Mouse (Mus musculus) heart, embryonic 14.5 days (tissue): ENCODE results near the gene Akt2. TPM values are rescaled to one million over a fixed set of nuclear protein-coding genes. Genes with fewer than 3 reads are reported as not detected.

Source experiments
- ATAC-seq: fragments of 200-750 bp; cut with Nextera tagmentation; 2 replicates; pipeline ENCODE4 v1.8.0; 2017; ENCODE audit warnings: low read depth, moderate TSS enrichment; ENCODE audit not compliant: insufficient number of reproducible peaks, insufficient read depth, low FRiP score
- H3K27ac ChIP-seq, 2 experiments: fragments of 200-500 bp in 1 of 2; fragments of 300-500 bp in 1 of 2; sonication (generic) in 1 of 2; replicated peaks in 1 of 2; 2 replicates each; pipeline ENCODE4 v1.5.1; 2012 to 2014; ENCODE audit warnings: low read depth in 2 of 2, low read length in 2 of 2, control low read depth in 1 of 2, mild to moderate bottlenecking in 1 of 2, mixed read lengths in 1 of 2; ENCODE audit not compliant: control insufficient read depth in 1 of 2, insufficient read depth in 1 of 2
- H3K27me3 ChIP-seq: fragments of 300-500 bp; sonication (generic); 2 replicates; pipeline ENCODE4 v1.6.1; 2014; ENCODE audit warnings: mild to moderate bottlenecking, low read length, control low read depth; ENCODE audit not compliant: control insufficient read depth, insufficient read depth
- H3K36me3 ChIP-seq: fragments of 300-500 bp; sonication (generic); 2 replicates; pipeline ENCODE4 v1.6.1; 2014; ENCODE audit warnings: mild to moderate bottlenecking, control low read depth, low read length, mixed read lengths; ENCODE audit not compliant: control insufficient read depth, insufficient read depth
- H3K4me1 ChIP-seq, 2 experiments: fragments of 200-500 bp in 1 of 2; fragments of 300-500 bp in 1 of 2; sonication (generic) in 1 of 2; 2 replicates each; pipeline ENCODE4 v1.6.1; 2012 to 2014; ENCODE audit warnings: low read length in 2 of 2, control low read depth in 1 of 2, mixed read lengths in 1 of 2; ENCODE audit not compliant: control insufficient read depth in 2 of 2, insufficient read depth in 2 of 2
- H3K4me2 ChIP-seq: fragments of 300-500 bp; sonication (generic); 2 replicates; pipeline ENCODE4 v1.6.1; 2014; ENCODE audit warnings: mild to moderate bottlenecking, low read length
- H3K4me3 ChIP-seq, 2 experiments: fragments of 200-500 bp in 1 of 2; fragments of 300-500 bp in 1 of 2; sonication (generic) in 1 of 2; 2 replicates each; pipeline ENCODE4 v1.5.1; 2012 to 2014; ENCODE audit warnings: low read length in 2 of 2, mild to moderate bottlenecking in 2 of 2, control low read depth in 1 of 2, low read depth in 1 of 2, moderate library complexity in 1 of 2; ENCODE audit not compliant: control insufficient read depth in 1 of 2, insufficient read depth in 1 of 2
- H3K9ac ChIP-seq: fragments of 300-500 bp; sonication (generic); 2 replicates; pipeline ENCODE4 v1.6.1; 2014; ENCODE audit warnings: mild to moderate bottlenecking, low read length
- H3K9me3 ChIP-seq: fragments of 300-500 bp; sonication (generic); 2 replicates; pipeline ENCODE4 v1.6.1; 2016; ENCODE audit warnings: low read length, control low read depth; ENCODE audit not compliant: control insufficient read depth
- WGBS: fragments of 180-500 bp; shearing (Covaris S2); extraction: QIAGEN DNeasy Blood & Tissue Kit; methylation state at CpG from one replicate; pipeline ENCODE4 v1.1.7; 2014; 5-methylcytosine and 5-hydroxymethylcytosine counted together
- polyA plus RNA-seq: library from polyadenylated mRNA; unstranded; fragments of >200 nt; fragmentation: Nextera tagmentation; extraction: Ambion mirVana; gene quantifications from 2 replicates; pipeline ENCODE4 v1.2.1, GENCODE M21; 2014

Akt2 gene
- polyA plus RNA-seq, 1 experiment from 2014 or later = 76.0 TPM

DNA sequence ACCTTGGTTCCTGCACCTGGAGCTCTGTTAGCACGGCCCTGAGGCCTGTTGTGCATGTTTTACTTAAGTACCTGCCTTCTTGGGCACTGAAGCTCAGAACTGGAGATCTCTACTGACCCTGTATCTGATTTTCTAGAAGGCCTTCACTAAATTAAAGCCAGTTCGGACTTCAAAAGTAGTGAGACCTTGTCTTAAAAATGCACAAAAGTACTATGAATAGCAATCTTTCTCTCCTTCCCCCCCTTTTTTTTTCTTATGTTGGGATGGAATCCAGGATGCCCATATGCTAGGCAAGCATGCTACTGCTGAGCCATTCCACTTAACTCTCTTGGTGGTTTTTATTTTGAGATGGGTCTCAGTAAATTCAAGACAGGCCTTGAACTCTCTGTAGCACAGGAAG, 10.8 kb downstream of the Akt2 start:
- Histone ChIP-seq H3K9ac (no peak overlapping the region), H3K9me3 (no peaks in the 10 kb centered on the region), H3K36me3 (no peaks in the 10 kb centered on the region), H3K4me2 (no peak overlapping the region), H3K27me3 (no peaks in the 10 kb centered on the region), H3K27ac (no peak overlapping the region), H3K4me3 (no peak overlapping the region), H3K4me1 (peaks cover 56 to 82% of the 10 kb centered on the region in 2 experiments)
- ATAC-seq = no peak
- WGBS = 82% methylated on average over 2 of the region's 2 CpGs

DNA sequence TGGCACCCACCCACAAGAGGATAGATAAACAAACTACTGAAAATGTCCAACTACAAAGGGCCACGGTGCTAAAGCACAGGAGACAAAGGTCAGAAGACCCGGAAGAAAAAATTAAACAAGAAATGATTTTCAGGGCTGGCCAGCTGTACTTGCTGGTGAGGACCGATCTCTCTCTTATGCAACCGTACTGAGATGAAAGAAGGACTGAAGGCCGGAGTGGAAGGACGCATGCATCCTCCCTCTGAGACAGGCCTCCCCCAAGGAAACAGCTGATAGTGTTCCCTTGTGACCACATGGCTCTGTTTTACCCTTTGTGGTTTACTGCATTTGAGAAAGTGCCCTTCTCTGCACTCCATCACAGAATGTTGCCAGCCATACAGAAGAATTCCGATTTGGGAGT, 11.5 kb downstream of the Akt2 start:
- ATAC-seq = no peak
- H3K4me1 ChIP-seq = peaks cover 56 to 82% of the 10 kb centered on the region in 2 experiments
- no peaks in the 10 kb centered on the region for H3K9me3 ChIP-seq
- H3K9ac ChIP-seq = no peak overlapping the region
- 65% methylated on average over 7 of the region's 7 CpGs for whole genome bisulfite sequencing
- no peaks in the 10 kb centered on the region for H3K27me3 ChIP-seq
- no peaks in the 10 kb centered on the region for H3K36me3 ChIP-seq
- no peak overlapping the region for H3K27ac ChIP-seq
- H3K4me3 ChIP-seq = no peak overlapping the region
- no peak overlapping the region for H3K4me2 ChIP-seq

DNA sequence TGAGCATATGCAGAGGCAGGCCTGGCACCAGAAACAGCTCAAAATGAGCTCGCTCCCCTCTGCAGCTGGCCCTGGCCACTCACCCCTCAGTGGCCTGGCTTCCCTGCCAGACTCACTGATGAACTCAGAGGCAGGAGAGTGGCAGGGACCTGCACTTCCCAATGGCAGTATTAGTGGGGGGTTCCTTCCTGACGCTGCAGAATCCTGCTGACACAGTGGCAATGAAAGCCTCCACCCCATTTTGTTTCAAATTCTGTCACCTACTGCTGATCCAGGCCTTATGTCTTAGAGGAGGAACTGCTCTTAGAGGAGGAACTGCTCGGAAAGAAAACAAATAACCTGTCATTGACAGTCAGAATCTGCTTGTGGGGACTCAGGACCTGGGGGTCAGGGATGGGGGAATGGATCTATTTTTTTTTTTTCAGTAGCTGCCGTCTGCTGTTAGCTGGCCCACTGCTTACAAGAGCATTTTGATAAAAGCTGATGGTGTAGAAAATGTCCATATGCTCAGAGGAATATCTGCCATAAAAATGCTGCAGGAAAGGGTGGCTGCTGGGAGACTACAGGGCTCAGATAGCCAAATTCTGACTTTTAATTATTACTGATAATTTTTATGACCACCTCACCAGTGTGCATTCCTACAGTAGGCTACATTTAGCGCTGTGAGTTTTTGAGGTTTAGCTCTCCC, 13.5 kb downstream of the Akt2 start:
- Histone ChIP-seq H3K27ac (peak overlapping the region; percentile 53 to 56), H3K36me3 (peaks cover 13% of the 10 kb centered on the region), H3K4me2 (no peak overlapping the region; the same call in 1 of the 2 replicates), H3K4me3 (no peak overlapping the region), H3K9me3 (no peaks in the 10 kb centered on the region), H3K9ac (peak overlapping the region; percentile 52), H3K27me3 (no peaks in the 10 kb centered on the region), H3K4me1 (peaks cover 66 to 91% of the 10 kb centered on the region in 2 experiments)
- WGBS = 44% methylated on average over 5 of the region's 5 CpGs
- no peak for ATAC-seq

DNA sequence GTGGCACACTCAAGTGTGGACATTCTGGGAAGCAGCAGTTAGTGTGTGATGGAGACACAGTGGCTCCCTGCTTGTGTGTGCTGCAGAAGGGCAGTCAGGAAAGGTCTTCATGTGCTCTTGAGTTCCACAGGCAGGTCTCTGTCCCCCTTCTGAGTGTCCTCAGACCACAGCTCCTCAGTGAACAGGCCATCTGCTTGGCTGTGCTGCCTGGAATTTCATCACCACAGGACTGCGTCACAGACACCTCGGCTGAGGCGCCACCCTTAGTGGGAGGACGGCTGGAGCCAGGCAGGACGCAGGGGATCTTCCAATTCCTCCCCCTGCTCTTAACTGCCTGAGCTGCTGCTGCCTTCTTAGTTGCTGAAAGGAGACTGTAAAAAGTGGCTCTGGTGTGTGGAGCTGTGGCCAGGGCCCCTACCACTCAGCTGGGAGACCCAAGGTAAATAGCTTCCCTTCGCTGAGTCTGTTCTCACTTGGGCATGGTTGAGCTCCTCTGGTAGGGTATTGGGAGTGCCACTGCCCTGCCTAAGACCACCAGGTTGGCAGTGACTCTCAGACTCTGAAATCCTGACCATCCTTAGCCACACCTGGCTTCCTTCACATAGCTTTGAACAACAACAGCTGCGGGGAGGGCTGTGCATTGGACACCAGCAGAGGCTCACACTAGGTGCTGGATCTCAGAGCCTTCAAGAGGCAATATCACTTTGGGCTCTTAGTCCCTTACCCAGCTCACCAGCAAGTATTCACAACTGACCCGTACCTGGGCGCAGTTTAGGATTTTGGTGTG, 14.3 kb downstream of the Akt2 start:
- H3K4me3 ChIP-seq = no peak overlapping the region
- ATAC-seq = peak; percentile 59; the same call in 1 of the 2 replicates
- H3K4me2 ChIP-seq = peak overlapping the region; percentile 11
- peaks cover 60 to 85% of the 10 kb centered on the region in 2 experiments for H3K4me1 ChIP-seq
- no peaks in the 10 kb centered on the region for H3K27me3 ChIP-seq
- peak overlapping the region; percentile 53 to 76 for H3K27ac ChIP-seq
- WGBS = 42% methylated on average over 9 of the region's 9 CpGs
- H3K9me3 ChIP-seq = no peaks in the 10 kb centered on the region
- H3K9ac ChIP-seq = peak overlapping the region; percentile 52; the same call in 1 of the 2 replicates
- peaks cover 19% of the 10 kb centered on the region for H3K36me3 ChIP-seq

DNA sequence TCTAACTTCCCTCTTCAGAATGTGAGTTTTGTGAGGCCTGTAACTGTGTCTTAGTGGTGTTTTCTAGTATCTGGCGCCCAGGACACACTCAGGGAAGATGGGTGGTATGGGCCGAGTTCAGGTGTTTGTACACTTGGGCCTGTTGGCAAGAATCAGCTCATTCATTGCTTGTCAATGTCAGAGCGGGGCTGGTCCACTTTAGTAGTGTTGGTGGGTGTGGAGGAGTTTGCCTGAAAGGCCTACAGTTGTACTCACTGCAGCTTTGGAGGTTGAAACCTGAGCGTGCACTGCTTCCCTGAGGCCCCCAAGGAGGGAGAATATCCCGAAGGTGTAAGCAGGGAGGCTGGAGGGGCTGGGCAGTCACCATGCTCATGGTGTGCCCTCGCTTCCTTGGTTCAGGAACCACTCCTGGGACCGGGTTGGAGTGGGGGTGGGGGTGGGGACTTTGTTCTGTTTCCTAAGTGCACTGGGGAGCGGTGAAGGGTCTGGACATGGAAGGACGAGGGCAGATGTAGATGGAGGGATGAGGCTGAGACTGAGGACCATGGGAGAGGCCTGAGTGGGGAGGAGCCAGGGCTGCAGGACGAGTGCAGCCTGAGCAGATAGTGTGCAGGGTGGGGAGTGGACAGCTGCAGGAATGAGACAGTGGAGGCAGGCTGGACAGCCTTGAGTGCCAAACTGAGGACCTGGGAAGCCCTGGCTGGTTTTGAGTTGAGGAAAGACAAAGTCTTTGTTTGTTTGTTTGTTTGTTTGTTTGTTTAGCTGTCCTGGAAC, 15.3 kb downstream of the Akt2 start:
- peaks cover 54 to 76% of the 10 kb centered on the region in 2 experiments for H3K4me1 ChIP-seq
- ATAC-seq = no peak; the same call in 1 of the 2 replicates
- peak overlapping the region; percentile 2; the same call in 1 of the 2 replicates for H3K9ac ChIP-seq

DNA sequence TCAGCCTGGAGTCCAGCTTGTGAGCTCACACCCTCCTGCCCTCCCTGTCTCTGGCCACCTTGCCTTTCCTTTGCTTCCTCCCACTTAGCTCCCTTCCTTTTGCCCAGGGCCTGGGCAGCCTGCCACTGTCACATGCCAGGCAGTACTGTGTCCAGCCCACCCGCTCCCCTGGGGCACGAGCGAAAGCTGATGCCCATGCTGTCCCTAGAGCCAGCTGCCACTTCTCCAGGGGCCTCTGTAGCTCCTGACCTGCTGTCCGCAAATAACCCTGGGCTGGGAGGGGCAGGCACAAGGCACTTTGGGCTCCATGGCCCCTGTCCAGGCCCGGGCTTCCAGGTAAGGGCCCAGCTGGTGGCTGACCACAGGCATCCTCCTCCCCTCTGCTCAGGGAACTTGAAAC, 16.2 kb downstream of the Akt2 start:
- peak; percentile 37; the same call in 1 of the 2 replicates for ATAC-seq
- Histone ChIP-seq H3K4me1 (peaks cover 51 to 71% of the 10 kb centered on the region in 2 experiments), H3K9ac (peak overlapping the region; percentile 45), H3K27me3 (no peaks in the 10 kb centered on the region), H3K27ac (peak overlapping the region in 1 of 2 experiments; percentile 62; a peak in 2 of 4 replicates), H3K4me2 (0 out of 2 replicates have a peak overlapping the region, but pooled peaks have one; percentile 8), H3K9me3 (no peaks in the 10 kb centered on the region), H3K4me3 (no peak overlapping the region), H3K36me3 (peaks cover 22% of the 10 kb centered on the region)
- 32% methylated on average over 5 of the region's 5 CpGs for WGBS

More for the DNA sequence above, 15.3 kb downstream of the Akt2 start:
- 56% methylated on average over 10 of the region's 10 CpGs for WGBS
- H3K4me2 ChIP-seq = no peak overlapping the region
- no peak overlapping the region for H3K4me3 ChIP-seq
- peak overlapping the region in 1 of 2 experiments; percentile 62; a peak in 3 of 4 replicates for H3K27ac ChIP-seq
- H3K9me3 ChIP-seq = no peaks in the 10 kb centered on the region
- H3K36me3 ChIP-seq = peaks cover 19% of the 10 kb centered on the region
- no peaks in the 10 kb centered on the region for H3K27me3 ChIP-seq

DNA sequence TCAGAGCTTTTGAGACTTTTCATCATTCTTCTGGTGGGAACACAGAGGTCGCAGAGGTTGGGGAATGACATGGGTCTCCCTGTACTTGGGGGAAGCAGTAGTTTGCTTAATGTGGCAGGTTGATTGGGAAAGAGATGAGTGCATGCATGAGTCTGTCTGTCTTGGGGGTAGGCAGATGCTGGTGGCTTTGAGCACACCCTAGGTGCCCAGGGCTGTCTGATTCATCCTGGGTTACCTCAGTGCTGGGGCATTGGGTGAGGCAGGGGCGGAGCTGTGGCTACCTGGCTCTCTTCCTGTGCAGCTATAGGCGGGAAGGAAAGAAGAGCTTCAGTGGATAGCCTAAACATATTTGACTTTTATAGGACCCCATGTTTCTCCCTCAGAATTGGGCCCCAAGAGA, 16.8 kb downstream of the Akt2 start:
- H3K9ac ChIP-seq = peak overlapping the region; percentile 45
- H3K9me3 ChIP-seq = no peaks in the 10 kb centered on the region
- WGBS = 97% methylated on average over 3 of the region's 3 CpGs
- no peak for ATAC-seq
- peak overlapping the region in 1 of 2 experiments; percentile 62; a peak in 2 of 4 replicates for H3K27ac ChIP-seq
- H3K4me2 ChIP-seq = no peak overlapping the region
- peaks cover 53 to 71% of the 10 kb centered on the region in 2 experiments for H3K4me1 ChIP-seq
- no peaks in the 10 kb centered on the region for H3K27me3 ChIP-seq
- H3K4me3 ChIP-seq = no peak overlapping the region
- H3K36me3 ChIP-seq = peaks cover 22% of the 10 kb centered on the region
